ENCODE assay signal across 16 mouse cellular contexts in genomic region chr1:82381946-82382345, GRCm38 (mm10).
DNase-seq lines count a peak whose midpoint lies in the region; ATAC-seq and TF ChIP-seq lines count a peak whose summit lies in the region.
"Had no signal": no experiment of that assay in that cellular context is flagged by ENCODE, and none has a peak within 500 bp of the region (broad histone marks: within the 10 kb centered on the region; RNA-seq: fewer than 3 reads in every experiment).

No protein-coding gene starts in this region.

- H3K4me1 ChIP-seq in intestine, postnatal 0 days (replicated peaks; ENCODE audit: control insufficient read depth, insufficient read depth, low read length): no peaks in the 10 kb centered on the region
- H3K4me1 ChIP-seq in intestine, embryonic 16.5 days (ENCODE audit: control insufficient read depth, insufficient read depth, low read length): no peaks in the 10 kb centered on the region
- H3K4me1 ChIP-seq in midbrain, postnatal 0 days (ENCODE audit: insufficient read depth, low read length): no peaks in the 10 kb centered on the region
- peaks cover 13% of the 10 kb centered on the region; the same call in 1 of the 2 replicates for H3K4me1 ChIP-seq in midbrain, embryonic 11.5 days (ENCODE audit: control insufficient read depth, insufficient read depth, low read length)
- no peaks in the 10 kb centered on the region for H3K4me1 ChIP-seq in small intestine, adult 2 months (ENCODE audit: control insufficient read depth, insufficient read depth, insufficient read length, low read length)

- no peak for ATAC-seq in intestine, postnatal 0 days
- ATAC-seq in intestine, embryonic 16.5 days: no peak
- no peak for ATAC-seq in midbrain, postnatal 0 days (ENCODE audit: low FRiP score)
- ATAC-seq in midbrain, embryonic 11.5 days (ENCODE audit: low FRiP score): no peak
- ATAC-seq: hindbrain, embryonic 16.5 days had no signal

- H3K4me2 ChIP-seq in intestine, postnatal 0 days (replicated peaks; ENCODE audit: low read depth): no peak overlapping the region
- no peak overlapping the region for H3K4me2 ChIP-seq in intestine, embryonic 16.5 days (ENCODE audit: low read depth, low read length)
- no peak overlapping the region for H3K4me2 ChIP-seq in midbrain, postnatal 0 days (ENCODE audit: low read depth, low read length, poor library complexity, severe bottlenecking)
- no peak overlapping the region for H3K4me2 ChIP-seq in midbrain, embryonic 11.5 days
- H3K4me2 ChIP-seq: embryonic facial prominence, embryonic 12.5 days; limb, embryonic 15.5 days had no signal

- peaks cover 9% of the 10 kb centered on the region for H3K36me3 ChIP-seq in intestine, postnatal 0 days (ENCODE audit: control insufficient read depth, insufficient read depth)
- no peaks in the 10 kb centered on the region for H3K36me3 ChIP-seq in intestine, embryonic 16.5 days (ENCODE audit: control insufficient read depth, insufficient read depth, low read length)
- H3K36me3 ChIP-seq in midbrain, postnatal 0 days (ENCODE audit: insufficient read depth, low read length): no peaks in the 10 kb centered on the region
- no peaks in the 10 kb centered on the region for H3K36me3 ChIP-seq in midbrain, embryonic 11.5 days (ENCODE audit: control insufficient read depth, insufficient read depth, low read length)
- H3K36me3 ChIP-seq in small intestine, adult 2 months (ENCODE audit: control insufficient read depth, insufficient read depth, low read length): peaks cover 7% of the 10 kb centered on the region
- H3K36me3 ChIP-seq: embryonic facial prominence, embryonic 12.5 days; limb, embryonic 15.5 days; midbrain, embryonic 10.5 days had no signal

- peak; percentile 51 to 57 for DNase-seq in cerebellum, postnatal 10 days
- no peak for DNase-seq in cerebellum, adult 8-10 months
- DNase-seq in midbrain, postnatal 0 days (ENCODE audit: low spot score): peak; percentile 33
- no peak for DNase-seq in midbrain, embryonic 11.5 days (ENCODE audit: low spot score, missing footprints)
- DNase-seq in adrenal gland, adult 2 months: no peak
- DNase-seq: adrenal gland, adult 8-10 months; kidney, adult 9 months; lung, postnatal 14 days had no signal

- peak; percentile 43 for TF ChIP-seq CTCF in intestine, postnatal 0 days (IDR thresholded peaks at IDR 0.05; ENCODE audit: low read depth)
- TF ChIP-seq CTCF in midbrain, postnatal 0 days (IDR thresholded peaks at IDR 0.05): peak; percentile 49
- TF ChIP-seq CTCF in small intestine, adult 2 months (IDR thresholded peaks at IDR 0.05; ENCODE audit: extremely low read depth, insufficient read length, insufficient replicate concordance, low read depth, low read length): peak; percentile 15; the same call in 1 of the 2 replicates

- H3K9ac ChIP-seq in intestine, postnatal 0 days (ENCODE audit: low read depth, low read length): no peak overlapping the region
- no peak overlapping the region for H3K9ac ChIP-seq in intestine, embryonic 16.5 days (ENCODE audit: low read depth, low read length)
- no peak overlapping the region for H3K9ac ChIP-seq in midbrain, postnatal 0 days (replicated peaks; ENCODE audit: low read length, poor library complexity, severe bottlenecking)
- no peak overlapping the region for H3K9ac ChIP-seq in midbrain, embryonic 11.5 days (ENCODE audit: low read length)
- H3K9ac ChIP-seq: embryonic facial prominence, embryonic 12.5 days; limb, embryonic 15.5 days had no signal

- H3K4me3 ChIP-seq in intestine, postnatal 0 days (ENCODE audit: low read depth, low read length): no peak overlapping the region
- no peak overlapping the region for H3K4me3 ChIP-seq in intestine, embryonic 16.5 days (ENCODE audit: low read length)
- H3K4me3 ChIP-seq in midbrain, postnatal 0 days (ENCODE audit: low read depth, low read length): no peak overlapping the region
- no peak overlapping the region for H3K4me3 ChIP-seq in midbrain, embryonic 11.5 days (ENCODE audit: low read depth, low read length)
- H3K4me3 ChIP-seq in small intestine, adult 2 months (ENCODE audit: low read depth, low read length): no peak overlapping the region
- H3K4me3 ChIP-seq: embryonic facial prominence, embryonic 12.5 days; limb, embryonic 15.5 days; midbrain, embryonic 10.5 days had no signal

- TF ChIP-seq POLR2A in small intestine, adult 2 months (IDR thresholded peaks at IDR 0.05; ENCODE audit: low read depth, low read length): no peak

- WGBS in intestine, postnatal 0 days: 84% methylated on average over 4 of the region's 4 CpGs
- WGBS in intestine, embryonic 16.5 days: 81% methylated on average over 4 of the region's 4 CpGs
- 71% methylated on average over 4 of the region's 4 CpGs for WGBS in midbrain, postnatal 0 days
- 68% methylated on average over 4 of the region's 4 CpGs for WGBS in midbrain, embryonic 11.5 days
- 84% methylated on average over 4 of the region's 4 CpGs for WGBS in small intestine, adult 2 months

- H3K27ac ChIP-seq in intestine, postnatal 0 days (ENCODE audit: low read depth, low read length): no peak overlapping the region
- no peak overlapping the region for H3K27ac ChIP-seq in intestine, embryonic 16.5 days (ENCODE audit: low read length)
- no peak overlapping the region for H3K27ac ChIP-seq in midbrain, postnatal 0 days (ENCODE audit: low read depth, low read length)
- no peak overlapping the region for H3K27ac ChIP-seq in midbrain, embryonic 11.5 days (ENCODE audit: low read depth, low read length)
- H3K27ac ChIP-seq in small intestine, adult 2 months (ENCODE audit: insufficient read depth, low read depth, low read length): no peak overlapping the region
- H3K27ac ChIP-seq: embryonic facial prominence, embryonic 12.5 days; limb, embryonic 15.5 days; midbrain, embryonic 10.5 days had no signal

- no peaks in the 10 kb centered on the region for H3K9me3 ChIP-seq in intestine, postnatal 0 days (ENCODE audit: control insufficient read depth)
- H3K9me3 ChIP-seq in intestine, embryonic 16.5 days (ENCODE audit: control insufficient read depth, low read length): no peaks in the 10 kb centered on the region
- H3K9me3 ChIP-seq in midbrain, postnatal 0 days (ENCODE audit: low read length): no peaks in the 10 kb centered on the region
- H3K9me3 ChIP-seq in midbrain, embryonic 11.5 days (ENCODE audit: control insufficient read depth, low read length): no peaks in the 10 kb centered on the region
- H3K9me3 ChIP-seq: embryonic facial prominence, embryonic 12.5 days; limb, embryonic 15.5 days; midbrain, embryonic 10.5 days had no signal

- H3K27me3 ChIP-seq in intestine, postnatal 0 days (replicated peaks; ENCODE audit: control insufficient read depth, insufficient read depth, low read length): no peaks in the 10 kb centered on the region
- no peaks in the 10 kb centered on the region for H3K27me3 ChIP-seq in intestine, embryonic 16.5 days (replicated peaks; ENCODE audit: control insufficient read depth, insufficient read depth, low read length)
- H3K27me3 ChIP-seq in midbrain, postnatal 0 days (ENCODE audit: insufficient read depth, low read length): no peaks in the 10 kb centered on the region
- no peaks in the 10 kb centered on the region for H3K27me3 ChIP-seq in midbrain, embryonic 11.5 days (ENCODE audit: control insufficient read depth, insufficient read depth, low read length)
- no peaks in the 10 kb centered on the region for H3K27me3 ChIP-seq in small intestine, adult 2 months (ENCODE audit: control insufficient read depth, insufficient read depth, low read length)
- H3K27me3 ChIP-seq: CH12.LX; embryonic facial prominence, embryonic 12.5 days; limb, embryonic 15.5 days had no signal

Comparison
In these comparisons a context has a peak if more than half of its experiments do, and no peak if none do; other contexts are left out.
1. DNase-seq: peak in cerebellum, postnatal 10 days (2 of 2) and midbrain, postnatal 0 days (single experiment); none in cerebellum, adult 8-10 months (single experiment), midbrain, embryonic 11.5 days (single experiment) and adrenal gland, adult 2 months (single experiment).
2. Peak in every context shown above with its lines, with median percentiles within 50 percentile points of each other: CTCF ChIP-seq.